Mouse (Mus musculus) urinary bladder, postnatal 0 days (tissue): ENCODE data around the gene Tnni1. TPM values are rescaled to one million over a fixed set of nuclear protein-coding genes. Genes with fewer than 3 reads are reported as not detected.

Source experiments
- polyA plus RNA-seq: library from polyadenylated mRNA; unstranded; fragments of >200 nt; fragmentation: Nextera tagmentation; extraction: Ambion mirVana; gene quantifications from 2 replicates; pipeline ENCODE4 v1.2.1, GENCODE M21; 2015

The Tnni1 gene
- polyA plus RNA-seq, result 1.1 and 2.5 TPM in 2 replicates

GRCm38 (mm10) chr1:135778780-135779535 is at the start of gene Tnni1:
Gene Tnni1, plus strand, starts transcription at chr1:135779434.

GRCm38 (mm10) chr1:135765645-135766591 is 13.3 kb upstream of the Tnni1 start, which contains the start of gene Phlda3:
Gene Phlda3, plus strand, starts transcription at chr1:135766119.

GRCm38 (mm10) chr1:135818481-135819086 is 39.4 kb downstream of the Tnni1 start, which contains the start of gene Lad1:
Gene Lad1, plus strand, starts transcription at chr1:135818598.

GRCm38 (mm10) chr1:135835716-135836483 is 56.7 kb downstream of the Tnni1 start, which contains the start of gene Tnnt2:
Gene Tnnt2, plus strand, starts transcription at chr1:135836354.

Other genes with a start within 250 kb of the Tnni1 start
- 12.2 TPM in 2 replicates for gene Nav1, start 172.1 kb upstream of the Tnni1 start, polyA plus RNA-seq
- gene Csrp1, start 59.4 kb upstream of the Tnni1 start, polyA plus RNA-seq, result 3,587 and 3,842 TPM in 2 replicates
- 142 and 144 TPM in 2 replicates for gene Phlda3, start 13.3 kb upstream of the Tnni1 start, polyA plus RNA-seq
- gene Lad1, start 39.2 kb downstream of the Tnni1 start, polyA plus RNA-seq, result 28.7 and 32.8 TPM in 2 replicates
- 2,839 and 2,890 TPM in 2 replicates for gene Tnnt2, start 56.9 kb downstream of the Tnni1 start, polyA plus RNA-seq
- 1.3 and 1.5 TPM in 2 replicates for gene Pkp1, start 139.8 kb downstream of the Tnni1 start, polyA plus RNA-seq
- gene Igfn1, start 226.9 kb downstream of the Tnni1 start, polyA plus RNA-seq, result not detected in 2 replicates
- 64.1 and 64.3 TPM in 2 replicates for gene Tmem9, start 228.7 kb downstream of the Tnni1 start, polyA plus RNA-seq